Mouse (Mus musculus): ENCODE measurements at regions not wholly inside any gene's neighbourhood (a gene's known extent, or its start where the extent isn't known, plus 50 kb on each side); places are given as distances from the start of the nearest gene placed in this dataset.

DNA sequence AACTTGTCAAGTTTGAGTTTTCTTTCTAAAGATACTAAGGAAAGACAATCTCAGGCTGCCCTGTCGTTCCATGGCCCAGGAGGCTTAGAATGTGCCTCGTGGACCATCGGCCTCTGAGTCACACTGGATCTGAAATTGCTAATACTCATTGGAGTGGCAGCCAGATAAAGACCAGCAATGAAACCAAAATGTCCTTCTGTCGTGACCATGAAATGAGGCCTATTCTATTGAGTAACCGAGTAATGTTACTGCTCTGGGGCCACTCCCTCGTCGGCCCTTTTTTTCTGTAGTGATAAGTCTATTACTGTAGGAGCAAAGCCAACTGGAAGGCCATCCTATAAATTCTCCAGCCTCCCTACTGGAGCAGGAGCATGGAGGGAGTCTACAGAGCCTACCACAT is 363.9 kb upstream of the Maf start:
- H3K4me3 ChIP-seq (replicated peaks; ENCODE audit: low read length): no peak overlapping the region
- H3K4me1 ChIP-seq (replicated peaks; ENCODE audit: low read depth, low read length): no peaks in the 10 kb centered on the region
- TF ChIP-seq CTCF (conservative IDR thresholded peaks at IDR 0.05; ENCODE audit: low read length) (no peak), NANOG (IDR thresholded peaks at IDR 0.05; ENCODE audit: borderline replicate concordance, low read length) (no peak), POU5F1 (IDR thresholded peaks at IDR 0.05; ENCODE audit: borderline replicate concordance, low read length) (no peak)
- no peaks in the 10 kb centered on the region for H3K27me3 ChIP-seq (ENCODE audit: insufficient read depth, low read length)
- no peaks in the 10 kb centered on the region for H3K36me3 ChIP-seq (ENCODE audit: insufficient read depth, low read length)
- H3K9me3 ChIP-seq (ENCODE audit: low read length): no peaks in the 10 kb centered on the region

DNA sequence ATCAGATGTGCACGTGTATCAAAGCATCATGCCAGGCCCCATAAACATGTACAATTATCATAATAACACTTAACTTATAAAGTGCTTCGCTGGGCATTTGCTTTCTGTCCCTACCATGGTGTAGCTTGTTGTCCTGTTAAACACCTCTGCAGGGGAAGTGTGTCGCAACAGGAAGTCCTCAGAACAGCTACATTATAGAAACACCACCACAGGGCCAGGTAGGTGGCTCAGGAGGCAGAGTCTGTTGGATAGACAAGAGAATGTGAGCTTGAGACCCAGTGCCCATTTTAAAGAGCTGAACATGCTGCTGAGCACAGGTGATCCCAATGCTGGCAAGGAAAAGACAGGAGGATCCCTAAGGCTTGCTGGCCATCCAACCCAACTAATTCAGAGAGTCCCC is 361.9 kb upstream of the Maf start:
- no peaks in the 10 kb centered on the region for H3K27me3 ChIP-seq (ENCODE audit: insufficient read depth, low read length)
- TF ChIP-seq NANOG (IDR thresholded peaks at IDR 0.05; ENCODE audit: borderline replicate concordance, low read length): no peak
- TF ChIP-seq POU5F1 (IDR thresholded peaks at IDR 0.05; ENCODE audit: borderline replicate concordance, low read length): no peak
- no peak for TF ChIP-seq CTCF (conservative IDR thresholded peaks at IDR 0.05; ENCODE audit: low read length)
- H3K36me3 ChIP-seq (ENCODE audit: insufficient read depth, low read length): no peaks in the 10 kb centered on the region

DNA sequence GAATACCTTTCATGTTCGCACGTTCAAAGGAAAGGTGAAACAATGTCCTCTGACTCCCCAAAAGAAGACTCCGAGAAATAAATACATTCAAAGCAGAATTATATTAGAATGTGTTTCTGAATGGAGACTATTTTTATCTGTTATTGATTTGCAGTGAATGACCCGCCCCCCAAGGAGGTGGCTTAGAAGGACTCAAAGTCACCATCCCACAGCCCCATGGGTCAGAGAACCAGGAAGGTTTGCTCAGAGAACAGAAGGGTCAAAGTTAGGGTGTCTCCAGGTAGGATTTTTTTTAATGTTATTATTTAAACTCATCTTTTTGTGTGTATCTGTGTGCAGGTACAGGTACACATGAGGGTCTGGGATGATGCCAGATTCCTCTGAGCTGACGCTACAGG is 360.4 kb upstream of the Maf start:
- Histone ChIP-seq H3K4me3 (replicated peaks; ENCODE audit: low read length) (no peak overlapping the region), H3K4me1 (replicated peaks; ENCODE audit: low read depth, low read length) (no peaks in the 10 kb centered on the region), H3K27me3 (ENCODE audit: insufficient read depth, low read length) (no peaks in the 10 kb centered on the region), H3K9me3 (ENCODE audit: low read length) (no peaks in the 10 kb centered on the region), H3K36me3 (ENCODE audit: insufficient read depth, low read length) (no peaks in the 10 kb centered on the region)
- TF ChIP-seq CTCF (conservative IDR thresholded peaks at IDR 0.05; ENCODE audit: low read length): no peak
- TF ChIP-seq POU5F1 (IDR thresholded peaks at IDR 0.05; ENCODE audit: borderline replicate concordance, low read length): no peak
- no peak for TF ChIP-seq NANOG (IDR thresholded peaks at IDR 0.05; ENCODE audit: borderline replicate concordance, low read length)

More for the DNA sequence above, 361.9 kb upstream of the Maf start:
- Histone ChIP-seq H3K9me3 (ENCODE audit: low read length) (no peaks in the 10 kb centered on the region), H3K4me3 (replicated peaks; ENCODE audit: low read length) (no peak overlapping the region), H3K4me1 (replicated peaks; ENCODE audit: low read depth, low read length) (no peaks in the 10 kb centered on the region)

DNA sequence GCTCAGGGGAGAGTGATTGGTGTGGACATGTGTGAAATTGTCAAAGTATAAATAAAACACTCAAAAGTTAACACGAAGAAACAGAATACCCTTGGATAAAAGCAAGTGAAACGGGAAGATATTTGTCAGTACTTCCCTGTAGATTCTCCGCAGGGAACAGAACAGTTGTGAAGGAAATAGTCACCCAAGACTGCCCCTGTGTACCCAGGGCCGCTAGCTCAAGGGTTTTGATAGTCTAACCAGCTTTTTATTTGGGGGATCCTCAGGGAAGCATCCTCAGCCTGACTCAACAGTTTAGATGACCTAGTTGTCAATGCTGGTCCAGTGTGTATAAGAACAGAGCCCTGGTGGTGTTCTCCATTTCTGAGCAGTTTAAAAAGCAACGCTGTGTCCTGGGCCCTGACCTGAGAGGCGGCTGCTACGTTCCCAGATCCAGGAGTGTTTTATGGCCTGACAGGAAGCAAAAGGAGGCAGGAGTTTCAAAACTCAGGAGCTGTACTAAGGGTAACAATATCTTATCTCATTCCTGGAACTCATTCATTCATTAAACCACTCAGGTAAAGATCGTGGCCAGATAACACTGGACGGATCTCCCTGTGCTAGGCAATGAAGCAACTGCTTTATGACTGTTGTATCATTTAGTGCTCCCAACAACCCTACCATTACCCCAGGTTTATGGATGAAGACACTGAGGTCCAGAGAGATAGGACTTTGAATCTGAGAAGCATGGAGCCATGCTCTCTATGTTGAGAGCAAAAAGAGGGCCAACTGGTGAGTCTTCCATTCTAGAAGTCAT is 359.8 kb upstream of the Maf start:
- no peaks in the 10 kb centered on the region for H3K4me1 ChIP-seq (replicated peaks; ENCODE audit: low read depth, low read length)
- no peaks in the 10 kb centered on the region for H3K36me3 ChIP-seq (ENCODE audit: insufficient read depth, low read length)
- H3K4me3 ChIP-seq (replicated peaks; ENCODE audit: low read length): no peak overlapping the region
- no peaks in the 10 kb centered on the region for H3K27me3 ChIP-seq (ENCODE audit: insufficient read depth, low read length)
- no peaks in the 10 kb centered on the region for H3K9me3 ChIP-seq (ENCODE audit: low read length)
- no peak for TF ChIP-seq POU5F1 (IDR thresholded peaks at IDR 0.05; ENCODE audit: borderline replicate concordance, low read length)

DNA sequence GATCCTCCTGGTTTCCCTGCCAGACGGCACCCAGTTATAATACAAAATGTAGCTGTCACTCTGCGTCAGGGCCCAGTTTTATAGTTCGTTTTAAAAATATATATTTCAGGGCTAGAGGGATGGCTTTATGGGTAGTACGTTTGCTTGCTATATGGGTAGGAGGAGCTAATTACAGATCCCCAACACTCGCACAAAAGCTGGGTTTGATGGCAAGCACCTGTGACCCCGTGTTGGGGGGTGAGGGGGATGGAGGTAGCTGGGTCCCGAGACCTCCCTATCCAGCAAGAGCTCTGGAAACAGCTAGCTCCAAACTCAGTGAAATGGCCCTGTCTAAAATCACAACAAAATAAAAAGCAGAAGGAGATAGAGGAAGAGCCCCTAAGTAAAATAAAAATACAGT is 358.3 kb upstream of the Maf start:
- Histone ChIP-seq H3K4me1 (replicated peaks; ENCODE audit: low read depth, low read length) (no peaks in the 10 kb centered on the region), H3K9me3 (ENCODE audit: low read length) (no peaks in the 10 kb centered on the region), H3K36me3 (ENCODE audit: insufficient read depth, low read length) (no peaks in the 10 kb centered on the region), H3K27me3 (ENCODE audit: insufficient read depth, low read length) (no peaks in the 10 kb centered on the region), H3K4me3 (replicated peaks; ENCODE audit: low read length) (no peak overlapping the region)
- TF ChIP-seq CTCF (conservative IDR thresholded peaks at IDR 0.05; ENCODE audit: low read length) (no peak), POU5F1 (IDR thresholded peaks at IDR 0.05; ENCODE audit: borderline replicate concordance, low read length) (no peak), NANOG (IDR thresholded peaks at IDR 0.05; ENCODE audit: borderline replicate concordance, low read length) (no peak)

DNA sequence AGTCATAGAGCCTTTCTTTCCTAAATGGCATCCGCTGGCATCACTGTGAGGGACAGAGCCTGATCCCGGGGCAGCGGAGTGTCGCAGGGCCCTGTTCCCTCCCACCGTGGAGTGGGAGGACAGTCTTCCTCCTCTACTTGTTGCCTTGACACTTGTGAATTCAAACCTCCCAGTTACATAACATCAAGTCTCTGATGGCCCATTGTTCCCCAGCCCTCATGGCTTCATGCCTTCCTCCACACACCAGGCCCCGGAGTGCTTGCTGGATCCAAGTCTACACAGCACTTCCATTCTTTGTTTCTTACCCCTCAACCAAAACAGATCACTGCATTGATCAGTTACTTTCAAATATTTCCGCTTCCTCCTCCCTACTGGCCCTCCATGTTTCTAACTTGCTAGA is 357.7 kb upstream of the Maf start:
- H3K9me3 ChIP-seq (ENCODE audit: low read length): no peaks in the 10 kb centered on the region
- no peaks in the 10 kb centered on the region for H3K4me1 ChIP-seq (replicated peaks; ENCODE audit: low read depth, low read length)
- no peak overlapping the region for H3K4me3 ChIP-seq (replicated peaks; ENCODE audit: low read length)
- no peak for TF ChIP-seq CTCF (conservative IDR thresholded peaks at IDR 0.05; ENCODE audit: low read length)
- TF ChIP-seq NANOG (IDR thresholded peaks at IDR 0.05; ENCODE audit: borderline replicate concordance, low read length): no peak
- no peak for TF ChIP-seq POU5F1 (IDR thresholded peaks at IDR 0.05; ENCODE audit: borderline replicate concordance, low read length)
- no peaks in the 10 kb centered on the region for H3K36me3 ChIP-seq (ENCODE audit: insufficient read depth, low read length)
- no peaks in the 10 kb centered on the region for H3K27me3 ChIP-seq (ENCODE audit: insufficient read depth, low read length)

DNA sequence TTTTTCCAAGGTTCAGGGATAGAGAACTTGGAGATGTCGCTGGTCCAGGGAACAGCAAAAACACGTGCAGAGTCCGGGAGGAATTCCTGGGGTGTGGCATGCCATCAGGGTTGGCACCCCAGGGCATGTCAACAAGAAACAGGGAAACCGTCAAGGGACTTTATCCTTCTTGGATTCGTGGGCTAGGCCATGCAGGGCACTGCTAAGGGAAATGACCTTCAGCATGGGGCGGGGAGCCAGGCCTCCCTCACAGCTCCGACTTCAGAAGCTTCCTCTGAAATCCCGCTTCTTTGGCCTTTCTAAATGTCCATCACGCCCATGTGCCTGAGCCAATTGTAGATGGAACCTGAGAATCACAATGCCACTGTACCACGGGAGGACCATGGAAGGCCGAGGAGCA is 357.0 kb upstream of the Maf start:
- H3K4me3 ChIP-seq (replicated peaks; ENCODE audit: low read length): no peak overlapping the region
- no peaks in the 10 kb centered on the region for H3K9me3 ChIP-seq (ENCODE audit: low read length)
- no peaks in the 10 kb centered on the region for H3K27me3 ChIP-seq (ENCODE audit: insufficient read depth, low read length)
- H3K4me1 ChIP-seq (replicated peaks; ENCODE audit: low read depth, low read length): no peaks in the 10 kb centered on the region
- TF ChIP-seq NANOG (IDR thresholded peaks at IDR 0.05; ENCODE audit: borderline replicate concordance, low read length): no peak
- TF ChIP-seq CTCF (conservative IDR thresholded peaks at IDR 0.05; ENCODE audit: low read length): no peak
- TF ChIP-seq POU5F1 (IDR thresholded peaks at IDR 0.05; ENCODE audit: borderline replicate concordance, low read length): no peak
- no peaks in the 10 kb centered on the region for H3K36me3 ChIP-seq (ENCODE audit: insufficient read depth, low read length)

DNA sequence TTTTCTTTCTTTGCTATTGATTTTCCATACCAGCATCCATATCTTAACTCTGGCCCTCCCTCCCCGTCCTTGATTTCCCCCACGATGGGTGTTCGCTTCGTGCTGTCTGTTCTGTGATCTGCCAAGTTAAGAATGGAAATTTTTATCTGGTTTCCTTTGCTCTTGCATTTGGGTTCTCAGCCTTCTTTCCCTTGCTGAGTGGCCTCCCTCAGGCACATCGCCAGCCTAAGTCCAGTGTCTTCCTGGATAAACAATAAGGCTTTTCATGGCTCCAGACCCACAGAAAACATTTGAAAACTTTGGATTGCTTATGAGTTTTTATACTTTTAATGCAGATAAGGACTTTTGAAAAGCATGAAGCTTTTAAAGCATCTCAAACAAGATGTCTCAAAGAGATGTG is 355.9 kb upstream of the Maf start:
- TF ChIP-seq POU5F1 (IDR thresholded peaks at IDR 0.05; ENCODE audit: borderline replicate concordance, low read length) (no peak), CTCF (conservative IDR thresholded peaks at IDR 0.05; ENCODE audit: low read length) (no peak), NANOG (IDR thresholded peaks at IDR 0.05; ENCODE audit: borderline replicate concordance, low read length) (no peak)
- Histone ChIP-seq H3K4me3 (replicated peaks; ENCODE audit: low read length) (no peak overlapping the region), H3K9me3 (ENCODE audit: low read length) (no peaks in the 10 kb centered on the region), H3K4me1 (replicated peaks; ENCODE audit: low read depth, low read length) (no peaks in the 10 kb centered on the region), H3K27me3 (ENCODE audit: insufficient read depth, low read length) (no peaks in the 10 kb centered on the region), H3K36me3 (ENCODE audit: insufficient read depth, low read length) (no peaks in the 10 kb centered on the region)

DNA sequence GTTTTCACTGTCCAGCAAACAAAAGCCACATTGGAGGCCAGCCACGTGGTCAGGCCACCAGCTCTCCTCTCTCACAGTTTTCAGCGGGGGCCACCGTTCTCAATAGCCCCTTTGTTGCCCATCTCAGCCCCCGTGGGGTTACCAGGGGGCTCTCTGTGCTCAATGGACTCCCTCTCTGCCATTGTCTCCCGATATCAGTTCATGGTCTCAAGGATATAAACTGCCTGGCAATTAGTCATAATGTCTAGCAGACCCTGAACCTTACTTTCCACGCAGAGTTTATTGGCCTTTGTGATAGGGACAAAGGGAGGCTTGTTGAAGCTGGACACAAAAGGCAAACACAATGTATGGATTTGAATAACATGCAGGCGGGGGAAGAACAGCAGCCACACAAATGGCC is 345.9 kb upstream of the Maf start:
- Histone ChIP-seq H3K4me3 (replicated peaks; ENCODE audit: low read length) (no peak overlapping the region), H3K27me3 (ENCODE audit: insufficient read depth, low read length) (no peaks in the 10 kb centered on the region), H3K36me3 (ENCODE audit: insufficient read depth, low read length) (no peaks in the 10 kb centered on the region), H3K9me3 (ENCODE audit: low read length) (no peaks in the 10 kb centered on the region), H3K4me1 (replicated peaks; ENCODE audit: low read depth, low read length) (no peaks in the 10 kb centered on the region)
- TF ChIP-seq POU5F1 (IDR thresholded peaks at IDR 0.05; ENCODE audit: borderline replicate concordance, low read length) (no peak), NANOG (IDR thresholded peaks at IDR 0.05; ENCODE audit: borderline replicate concordance, low read length) (no peak), CTCF (conservative IDR thresholded peaks at IDR 0.05; ENCODE audit: low read length) (no peak)

All from E14TG2a.4 (cell line).